Mouse (Mus musculus) thymus, postnatal 36 days (tissue): ENCODE results near the gene Atp6v1g1.

Source experiments
- DNase-seq, 2 experiments: peaks; one replicate each; pipeline ENCODE4 v3.0.0; 2022; ENCODE audit warnings: mixed read lengths in 2 of 2

Atp6v1g1 gene

GRCm38 (mm10) chr4:63585216-63585615, 40.6 kb downstream of the Atp6v1g1 start:
- no peak for DNase-seq

DNA sequence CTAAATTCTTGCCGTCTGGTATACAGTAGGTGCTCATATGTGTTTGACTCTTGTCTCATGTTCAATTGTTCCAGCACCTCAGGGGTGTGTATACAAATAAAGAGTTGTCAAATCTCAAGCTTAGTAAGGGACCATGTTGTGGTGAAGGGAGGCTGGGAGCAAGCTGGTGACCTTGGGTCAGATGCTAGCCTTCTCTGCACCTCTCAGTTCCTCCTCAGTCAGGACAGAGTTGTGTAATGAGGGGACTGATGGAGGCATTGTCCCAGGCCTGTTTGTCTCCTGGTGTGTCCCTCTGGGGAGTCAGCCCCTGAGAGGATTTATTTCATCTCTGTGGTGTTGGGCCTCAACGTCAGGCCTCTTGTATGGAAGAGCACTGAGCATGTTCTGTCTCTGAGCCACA, 41.7 kb downstream of the Atp6v1g1 start:
- no peak for DNase-seq

GRCm38 (mm10) chr4:63589987-63590386, 45.4 kb downstream of the Atp6v1g1 start:
- DNase-seq, result no peak

DNA sequence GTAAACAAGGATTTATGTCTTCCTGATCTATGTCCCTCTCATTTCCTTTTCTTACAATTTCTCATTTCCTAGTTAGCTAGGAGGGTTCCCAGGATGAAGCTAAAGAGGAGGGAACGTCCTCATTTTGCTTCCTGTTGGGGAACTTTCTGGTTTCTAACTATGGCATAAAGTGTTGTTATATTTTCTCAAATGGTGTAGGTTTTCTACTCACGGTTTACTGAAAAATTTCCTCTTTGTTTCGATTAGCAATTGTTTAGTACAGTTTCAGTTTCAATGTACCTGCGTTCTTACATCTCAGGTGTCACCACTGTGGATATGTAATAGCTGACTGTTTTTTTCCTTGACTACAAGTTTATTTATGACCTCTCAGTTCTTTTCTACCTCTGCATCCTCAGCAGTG, 46.0 kb downstream of the Atp6v1g1 start:
- no peak for DNase-seq

GRCm38 (mm10) chr4:63594459-63595110, 50.0 kb downstream of the Atp6v1g1 start:
- DNase-seq, result no peak

GRCm38 (mm10) chr4:63595259-63595658, 50.7 kb downstream of the Atp6v1g1 start:
- DNase-seq, result no peak

DNA sequence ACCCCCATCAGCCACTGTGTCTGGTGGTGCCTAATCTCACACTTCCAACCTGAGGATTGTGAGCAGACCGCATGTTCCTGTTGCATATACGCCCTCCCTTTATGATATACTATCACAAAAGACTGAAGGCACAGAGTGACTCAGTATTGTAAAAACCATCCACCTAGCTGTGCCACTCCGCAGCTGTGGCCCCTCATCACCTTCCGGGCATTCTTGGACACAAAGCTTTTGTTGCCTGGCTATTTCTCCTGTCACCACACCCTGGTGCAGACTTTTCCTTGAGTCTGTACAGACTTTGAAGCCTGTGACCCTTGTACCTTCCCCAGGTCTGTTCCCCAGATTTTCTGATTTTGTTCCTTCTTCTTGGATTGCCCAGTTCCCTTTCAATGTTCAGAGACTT, 51.4 kb downstream of the Atp6v1g1 start:
- DNase-seq, result no peak
